Mouse (Mus musculus) embryo, embryonic 11 days (tissue): ENCODE measurements at regions not wholly inside any gene's neighbourhood (a gene's known extent, or its start where the extent isn't known, plus 50 kb on each side); places are given as distances from the start of the nearest gene placed in this dataset.

Experiments
- DNase-seq: peaks from one replicate; pipeline ENCODE4 v3.0.0-alpha.2; 2015

- no peak for DNase-seq
Observed at GRCm38 (mm10) chr10:43751881-43752675, 149.5 kb downstream of the Qrsl1 start.

GRCm38 (mm10) chr10:43756881-43757565 is 144.5 kb downstream of the Qrsl1 start:
- no peak for DNase-seq

- DNase-seq, result no peak
Observed at GRCm38 (mm10) chr10:43758124-43759025, 143.2 kb downstream of the Qrsl1 start.

GRCm38 (mm10) chr10:43759186-43759905 is 142.2 kb downstream of the Qrsl1 start:
- DNase-seq, result no peak

- DNase-seq, result no peak
Observed at GRCm38 (mm10) chr10:43759906-43760281, 141.7 kb downstream of the Qrsl1 start.

- DNase-seq, result no peak
Observed at GRCm38 (mm10) chr10:43761979-43762570, 139.5 kb downstream of the Qrsl1 start.

- no peak for DNase-seq
Observed at GRCm38 (mm10) chr10:43764581-43764980, 137.0 kb downstream of the Qrsl1 start.

- no peak for DNase-seq
Observed at GRCm38 (mm10) chr10:43765275-43765674, 136.3 kb downstream of the Qrsl1 start.

GRCm38 (mm10) chr10:43765829-43766486 is 135.6 kb downstream of the Qrsl1 start:
- no peak for DNase-seq

GRCm38 (mm10) chr10:43767961-43768726 is 133.4 kb downstream of the Qrsl1 start:
- no peak for DNase-seq

- no peak for DNase-seq
Observed at GRCm38 (mm10) chr10:43769026-43769425, 132.5 kb downstream of the Qrsl1 start.

GRCm38 (mm10) chr10:43775807-43776206 is 125.7 kb downstream of the Qrsl1 start:
- no peak for DNase-seq

GRCm38 (mm10) chr10:43777612-43778600 is 123.6 kb downstream of the Qrsl1 start:
- DNase-seq, result no peak

GRCm38 (mm10) chr10:43780571-43780970 is 121.0 kb downstream of the Qrsl1 start:
- no peak for DNase-seq

- DNase-seq, result no peak
Observed at GRCm38 (mm10) chr10:43783304-43783703, 118.2 kb downstream of the Qrsl1 start.

GRCm38 (mm10) chr10:43790780-43791179 is 110.8 kb downstream of the Qrsl1 start:
- no peak for DNase-seq

GRCm38 (mm10) chr10:43791525-43792021 is 110.0 kb downstream of the Qrsl1 start:
- no peak for DNase-seq

GRCm38 (mm10) chr10:43792618-43793017 is 108.9 kb downstream of the Qrsl1 start:
- DNase-seq, result no peak

- no peak for DNase-seq
Observed at GRCm38 (mm10) chr10:43794587-43794986, 107.0 kb downstream of the Qrsl1 start.
